Mouse (Mus musculus): Measurements from ENCODE around the gene Pkib. TPM values are rescaled to one million over a fixed set of nuclear protein-coding genes. Genes with fewer than 3 reads are reported as not detected.

Gene Pkib
- 0.48 and 1.2 TPM in 2 replicates for polyA plus RNA-seq (2014; fragmentation: Nextera tagmentation; extraction: Ambion mirVana)

DNA sequence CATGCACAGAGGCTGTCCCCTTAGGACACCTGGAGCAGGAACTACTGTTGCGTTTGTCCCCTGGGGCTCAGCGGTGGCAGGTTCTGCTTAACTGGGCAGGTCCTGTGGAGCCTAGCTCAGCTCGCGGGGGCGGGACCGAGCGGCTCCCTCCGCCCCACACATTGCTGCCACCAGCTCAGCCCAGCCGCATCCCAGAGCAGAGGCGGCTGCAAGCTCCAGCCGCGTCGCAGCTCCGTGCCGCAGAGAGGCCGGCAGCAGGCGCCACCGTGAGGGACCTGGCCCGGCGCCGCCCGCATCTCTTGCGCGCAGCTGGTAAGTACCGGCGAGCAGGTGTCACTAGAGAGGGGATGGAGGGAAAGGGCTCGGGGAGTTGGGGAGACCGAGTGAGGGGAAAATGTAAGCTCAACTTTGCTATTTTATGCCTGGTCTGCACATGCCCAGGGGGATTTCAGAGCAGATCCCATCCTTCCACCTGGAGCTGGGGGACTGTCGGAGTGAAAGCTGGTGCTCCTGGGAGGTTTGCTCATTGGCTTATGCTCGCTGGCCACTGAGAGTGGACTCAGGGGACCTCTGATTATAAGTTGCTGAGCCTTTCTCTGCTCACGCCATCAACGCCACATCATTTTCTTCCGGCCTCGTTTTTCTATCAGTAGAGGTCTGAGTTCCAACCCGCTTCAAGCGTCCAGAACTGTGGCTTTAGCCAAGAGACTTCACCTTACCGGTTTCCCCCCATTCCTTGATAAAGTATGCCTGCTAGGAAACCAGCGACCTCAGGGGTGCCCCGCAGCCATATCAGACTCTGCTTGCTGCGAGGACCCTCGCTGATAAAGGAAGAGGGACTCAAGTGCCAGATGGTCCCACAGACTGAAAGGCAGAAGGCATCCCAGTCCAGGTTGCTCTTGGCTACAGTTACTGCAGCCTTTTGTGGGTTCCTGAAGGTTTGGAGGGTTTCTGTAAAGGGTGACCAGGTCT lies at the start of gene Pkib:
TSS of gene Pkib (plus strand) at position 86 of the 972 bp plus-strand sequence.
- H3K4me1 ChIP-seq (replicated peaks; ENCODE audit: control insufficient read depth, insufficient read depth, low read length), result no peaks in the 10 kb centered on the region; the same call in 1 of the 2 replicates
- no peaks in the 10 kb centered on the region for H3K36me3 ChIP-seq (ENCODE audit: control insufficient read depth, insufficient read depth, low read length)
- H3K27ac ChIP-seq (ENCODE audit: low read depth, low read length), result no peak within 1 kb of the TSS
- peak; percentile 43 for DNase-seq (ENCODE audit: low spot score)
- H3K4me3 ChIP-seq (ENCODE audit: low read depth, low read length), result peak within 1 kb of the TSS; percentile 39
- no peaks in the 10 kb centered on the region; the same call in 1 of the 2 replicates for H3K9me3 ChIP-seq (ENCODE audit: control insufficient read depth, low read length)
- ATAC-seq (replicated peaks; ENCODE audit: low FRiP score), result peak; percentile 68
- H3K27me3 ChIP-seq (replicated peaks; ENCODE audit: control insufficient read depth, insufficient read depth, low read length), result peaks cover 14% of the 10 kb centered on the region
- WGBS, result 3% methylated on average over 41 of the region's 41 CpGs
- no peak within 1 kb of the TSS for H3K9ac ChIP-seq (ENCODE audit: low read depth, low read length)
- peak within 1 kb of the TSS; percentile 72 for H3K4me2 ChIP-seq

DNA sequence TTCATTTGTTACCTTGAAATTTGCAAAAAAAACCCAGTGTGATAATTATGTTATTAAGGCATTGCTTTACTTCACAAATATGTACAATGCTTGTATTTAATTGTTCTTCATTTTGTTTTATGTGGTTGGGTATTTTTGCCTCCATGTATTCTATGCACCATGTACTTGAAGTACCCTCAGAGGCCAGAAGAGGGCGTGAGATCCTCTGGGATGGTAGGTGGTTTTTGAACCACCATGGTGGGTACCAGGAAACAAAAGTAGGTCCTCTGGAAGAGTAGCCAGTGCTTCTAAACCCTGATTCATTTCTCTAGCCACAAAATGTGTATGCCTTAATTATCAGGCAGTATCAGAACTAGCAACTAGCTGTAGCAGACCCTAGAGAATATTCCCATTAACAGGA lies 47.9 kb upstream of the Pkib start:
- no peak overlapping the region for H3K4me3 ChIP-seq (ENCODE audit: low read depth, low read length)
- H3K27me3 ChIP-seq (replicated peaks; ENCODE audit: control insufficient read depth, insufficient read depth, low read length), result no peaks in the 10 kb centered on the region
- no peak for ATAC-seq (replicated peaks; ENCODE audit: low FRiP score)
- no peak overlapping the region for H3K9ac ChIP-seq (ENCODE audit: low read depth, low read length)
- no peaks in the 10 kb centered on the region for H3K36me3 ChIP-seq (ENCODE audit: control insufficient read depth, insufficient read depth, low read length)
- 18% methylated on average over 1 of the region's 1 CpGs for WGBS
- no peaks in the 10 kb centered on the region for H3K9me3 ChIP-seq (ENCODE audit: control insufficient read depth, low read length)
- no peaks in the 10 kb centered on the region for H3K4me1 ChIP-seq (replicated peaks; ENCODE audit: control insufficient read depth, insufficient read depth, low read length)
- no peak overlapping the region for H3K27ac ChIP-seq (ENCODE audit: low read depth, low read length)
- no peak for DNase-seq (ENCODE audit: low spot score)
- H3K4me2 ChIP-seq, result no peak overlapping the region

DNA sequence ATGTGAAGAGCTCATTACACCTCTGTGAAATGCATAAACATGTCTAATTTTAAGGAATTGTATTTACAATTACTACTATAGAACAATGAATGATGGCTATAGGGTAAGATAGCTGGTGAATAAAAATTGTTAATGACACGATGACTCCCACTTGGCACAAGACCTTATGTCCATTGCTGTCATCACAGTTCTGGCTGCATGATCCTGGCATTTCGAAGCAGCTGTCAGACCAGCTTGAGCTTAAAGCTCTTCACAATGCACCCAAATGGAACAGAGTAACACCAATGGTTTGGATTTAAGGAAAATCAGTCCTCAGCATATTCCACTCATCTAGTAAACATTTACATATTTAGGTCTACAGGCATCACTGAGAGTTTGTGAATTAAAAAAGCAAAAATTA lies 37.5 kb upstream of the Pkib start:
- Histone ChIP-seq H3K36me3 (ENCODE audit: control insufficient read depth, insufficient read depth, low read length) (no peaks in the 10 kb centered on the region), H3K4me2 (no peak overlapping the region), H3K9me3 (ENCODE audit: control insufficient read depth, low read length) (no peaks in the 10 kb centered on the region), H3K4me1 (replicated peaks; ENCODE audit: control insufficient read depth, insufficient read depth, low read length) (no peaks in the 10 kb centered on the region), H3K27ac (ENCODE audit: low read depth, low read length) (no peak overlapping the region), H3K4me3 (ENCODE audit: low read depth, low read length) (no peak overlapping the region), H3K9ac (ENCODE audit: low read depth, low read length) (no peak overlapping the region), H3K27me3 (replicated peaks; ENCODE audit: control insufficient read depth, insufficient read depth, low read length) (no peaks in the 10 kb centered on the region)
- ATAC-seq (replicated peaks; ENCODE audit: low FRiP score), result no peak
- 71% methylated on average over 2 of the region's 2 CpGs for WGBS
- DNase-seq (ENCODE audit: low spot score), result no peak

DNA sequence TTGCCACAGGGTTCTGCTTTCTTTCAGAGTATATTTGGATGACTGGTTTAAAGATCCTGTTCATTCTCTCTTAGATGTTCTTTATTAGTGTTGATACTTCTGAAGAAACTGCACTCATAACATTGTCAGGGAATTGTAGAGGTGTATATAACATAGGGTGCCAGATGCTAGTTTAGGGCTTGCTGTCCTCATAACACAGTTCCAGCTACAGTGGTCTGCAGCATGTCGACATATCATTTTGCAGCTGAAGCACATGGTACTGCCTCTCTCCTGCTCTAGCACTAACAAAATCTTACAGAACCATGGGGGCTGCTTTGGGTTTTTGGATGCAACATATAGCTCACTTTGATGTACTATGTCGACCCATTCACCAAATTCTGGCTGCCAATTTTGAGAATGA lies 34.6 kb upstream of the Pkib start:
- no peak for ATAC-seq (replicated peaks; ENCODE audit: low FRiP score)
- Histone ChIP-seq H3K9ac (ENCODE audit: low read depth, low read length) (no peak overlapping the region), H3K4me2 (no peak overlapping the region), H3K27ac (ENCODE audit: low read depth, low read length) (no peak overlapping the region), H3K27me3 (replicated peaks; ENCODE audit: control insufficient read depth, insufficient read depth, low read length) (no peaks in the 10 kb centered on the region), H3K36me3 (ENCODE audit: control insufficient read depth, insufficient read depth, low read length) (no peaks in the 10 kb centered on the region), H3K9me3 (ENCODE audit: control insufficient read depth, low read length) (no peaks in the 10 kb centered on the region), H3K4me3 (ENCODE audit: low read depth, low read length) (no peak overlapping the region), H3K4me1 (replicated peaks; ENCODE audit: control insufficient read depth, insufficient read depth, low read length) (no peaks in the 10 kb centered on the region)
- no peak for DNase-seq (ENCODE audit: low spot score)
- 68% methylated on average over 2 of the region's 2 CpGs for WGBS

DNA sequence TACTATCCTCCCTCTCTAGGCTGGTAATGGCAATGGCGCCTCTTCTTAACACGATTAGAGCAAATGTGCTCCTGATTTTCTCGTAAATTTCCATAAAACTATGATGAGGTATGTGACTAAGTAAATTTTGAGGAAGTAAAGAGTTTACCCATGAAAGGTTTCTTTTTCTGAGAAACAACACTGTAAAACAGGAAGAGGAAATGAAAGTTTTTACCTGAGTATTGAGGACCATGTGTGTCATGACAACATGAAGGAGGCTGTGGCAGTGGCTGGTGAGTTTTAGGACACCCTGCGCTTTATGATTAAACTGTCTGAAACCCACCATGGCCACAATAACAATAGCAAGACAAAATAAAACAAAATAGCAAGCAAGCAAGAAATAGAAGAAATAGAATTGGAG lies 28.8 kb upstream of the Pkib start:
- ATAC-seq (replicated peaks; ENCODE audit: low FRiP score), result no peak
- H3K4me1 ChIP-seq (replicated peaks; ENCODE audit: control insufficient read depth, insufficient read depth, low read length), result no peaks in the 10 kb centered on the region
- 81% methylated on average over 4 of the region's 4 CpGs for WGBS
- H3K36me3 ChIP-seq (ENCODE audit: control insufficient read depth, insufficient read depth, low read length), result no peaks in the 10 kb centered on the region
- H3K27me3 ChIP-seq (replicated peaks; ENCODE audit: control insufficient read depth, insufficient read depth, low read length), result no peaks in the 10 kb centered on the region
- H3K27ac ChIP-seq (ENCODE audit: low read depth, low read length), result no peak overlapping the region
- H3K4me3 ChIP-seq (ENCODE audit: low read depth, low read length), result no peak overlapping the region
- DNase-seq (ENCODE audit: low spot score), result no peak
- no peak overlapping the region for H3K4me2 ChIP-seq
- no peak overlapping the region for H3K9ac ChIP-seq (ENCODE audit: low read depth, low read length)
- H3K9me3 ChIP-seq (ENCODE audit: control insufficient read depth, low read length), result no peaks in the 10 kb centered on the region

DNA sequence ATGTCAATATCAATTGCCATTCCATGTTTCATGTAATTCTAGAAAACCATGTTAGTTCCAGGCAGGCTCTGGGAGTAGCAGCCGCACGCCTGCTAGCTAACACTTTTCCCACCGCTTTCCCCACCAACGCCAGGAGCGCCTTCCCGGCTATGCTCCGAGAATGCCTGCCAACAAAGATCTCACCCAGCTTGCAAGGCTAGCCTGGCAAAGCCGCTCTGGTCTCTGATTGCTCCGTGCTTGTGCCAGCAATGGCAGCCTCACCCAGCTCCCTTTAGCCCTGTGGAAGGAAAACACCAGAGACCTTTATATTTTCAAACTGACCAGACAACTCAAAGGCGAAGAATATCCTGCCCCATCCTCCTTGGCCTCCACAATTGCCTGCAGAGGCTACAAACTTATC lies 8.5 kb upstream of the Pkib start:
- H3K4me2 ChIP-seq, result no peak overlapping the region
- 85% methylated on average over 10 of the region's 10 CpGs for WGBS

DNA sequence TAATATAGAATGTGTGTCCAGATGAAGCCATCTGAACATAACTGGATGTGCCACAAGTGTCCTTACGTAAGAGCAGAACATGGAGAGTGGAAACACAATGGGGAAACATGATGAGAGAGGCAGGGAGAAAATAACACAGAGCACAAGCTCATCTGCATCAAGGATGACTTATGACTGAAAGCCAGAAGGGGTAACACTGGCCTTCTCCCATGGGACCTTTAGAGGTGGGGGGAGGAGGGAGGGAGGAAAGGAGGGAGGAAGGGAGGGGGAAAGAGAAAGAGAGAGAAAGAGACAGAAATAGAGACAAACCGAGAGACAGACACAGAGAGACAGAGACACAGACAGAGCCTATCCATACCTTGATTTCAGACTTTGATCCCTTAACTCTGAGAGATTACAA lies 4.0 kb upstream of the Pkib start:
- ATAC-seq (replicated peaks; ENCODE audit: low FRiP score) (no peak), DNase-seq (ENCODE audit: low spot score) (no peak)
- Histone ChIP-seq H3K9ac (ENCODE audit: low read depth, low read length) (no peak overlapping the region), H3K4me3 (ENCODE audit: low read depth, low read length) (no peak overlapping the region), H3K9me3 (ENCODE audit: control insufficient read depth, low read length) (no peaks in the 10 kb centered on the region; the same call in 1 of the 2 replicates), H3K27ac (ENCODE audit: low read depth, low read length) (no peak overlapping the region), H3K27me3 (replicated peaks; ENCODE audit: control insufficient read depth, insufficient read depth, low read length) (peaks cover 13% of the 10 kb centered on the region), H3K4me1 (replicated peaks; ENCODE audit: control insufficient read depth, insufficient read depth, low read length) (no peaks in the 10 kb centered on the region; the same call in 1 of the 2 replicates), H3K36me3 (ENCODE audit: control insufficient read depth, insufficient read depth, low read length) (no peaks in the 10 kb centered on the region), H3K4me2 (no peak overlapping the region)
- WGBS, result 75% methylated on average over 2 of the region's 2 CpGs

More for the DNA sequence above, 8.5 kb upstream of the Pkib start:
- no peaks in the 10 kb centered on the region for H3K4me1 ChIP-seq (replicated peaks; ENCODE audit: control insufficient read depth, insufficient read depth, low read length)
- H3K27ac ChIP-seq (ENCODE audit: low read depth, low read length), result no peak overlapping the region
- H3K27me3 ChIP-seq (replicated peaks; ENCODE audit: control insufficient read depth, insufficient read depth, low read length), result no peaks in the 10 kb centered on the region
- ATAC-seq (replicated peaks; ENCODE audit: low FRiP score) (no peak), DNase-seq (ENCODE audit: low spot score) (no peak)
- H3K36me3 ChIP-seq (ENCODE audit: control insufficient read depth, insufficient read depth, low read length), result no peaks in the 10 kb centered on the region
- no peak overlapping the region for H3K9ac ChIP-seq (ENCODE audit: low read depth, low read length)
- no peak overlapping the region for H3K4me3 ChIP-seq (ENCODE audit: low read depth, low read length)
- no peaks in the 10 kb centered on the region for H3K9me3 ChIP-seq (ENCODE audit: control insufficient read depth, low read length)

DNA sequence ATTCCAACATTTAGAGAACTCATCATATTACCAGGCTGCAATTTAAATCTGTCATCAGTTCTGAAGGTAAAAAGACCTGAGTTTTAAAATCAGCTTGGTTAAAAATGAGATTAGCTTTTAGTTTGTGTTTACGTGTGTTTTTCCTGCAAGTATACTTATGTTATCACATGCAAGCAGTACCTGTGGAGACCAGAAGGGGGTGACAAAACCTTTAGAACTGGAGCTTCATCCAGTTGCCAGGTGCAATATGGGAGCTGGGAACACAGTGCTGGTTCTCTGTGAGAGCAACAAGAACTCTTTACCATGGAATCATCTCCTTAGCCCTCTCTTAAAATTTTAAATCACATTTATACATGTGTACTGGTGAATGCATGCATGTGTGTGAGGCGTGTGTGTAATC lies 1.2 kb upstream of the Pkib start:
- no peak overlapping the region for H3K9ac ChIP-seq (ENCODE audit: low read depth, low read length)
- no peak overlapping the region for H3K27ac ChIP-seq (ENCODE audit: low read depth, low read length)
- 87% methylated on average over 2 of the region's 2 CpGs for WGBS
- H3K27me3 ChIP-seq (replicated peaks; ENCODE audit: control insufficient read depth, insufficient read depth, low read length), result peaks cover 14% of the 10 kb centered on the region
- H3K4me3 ChIP-seq (ENCODE audit: low read depth, low read length), result no peak overlapping the region
- H3K4me1 ChIP-seq (replicated peaks; ENCODE audit: control insufficient read depth, insufficient read depth, low read length), result no peaks in the 10 kb centered on the region; the same call in 1 of the 2 replicates
- no peak overlapping the region for H3K4me2 ChIP-seq
- ATAC-seq (replicated peaks; ENCODE audit: low FRiP score) (no peak), DNase-seq (ENCODE audit: low spot score) (no peak)
- H3K9me3 ChIP-seq (ENCODE audit: control insufficient read depth, low read length), result no peaks in the 10 kb centered on the region; the same call in 1 of the 2 replicates
- H3K36me3 ChIP-seq (ENCODE audit: control insufficient read depth, insufficient read depth, low read length), result no peaks in the 10 kb centered on the region

DNA sequence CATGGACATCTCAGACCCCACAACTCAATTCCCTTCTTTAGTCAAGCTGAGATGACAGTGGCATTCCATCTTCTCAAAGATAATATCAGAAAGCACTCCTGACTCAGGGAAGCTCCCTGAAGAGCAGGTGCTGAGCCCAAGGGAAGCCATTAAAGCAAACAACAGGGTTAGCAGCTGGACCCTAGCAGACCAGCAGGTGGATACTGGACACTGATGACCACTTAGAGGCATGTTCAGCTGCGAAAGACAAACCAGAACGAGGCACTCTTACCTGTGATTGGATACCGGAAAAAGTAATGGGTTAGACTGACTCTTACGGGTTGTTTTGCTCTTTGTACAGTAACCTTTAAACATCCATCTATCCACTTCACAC lies 1.1 kb downstream of the Pkib start:
- Histone ChIP-seq H3K4me2 (no peak overlapping the region; the same call in 1 of the 2 replicates), H3K9ac (ENCODE audit: low read depth, low read length) (no peak overlapping the region), H3K4me3 (ENCODE audit: low read depth, low read length) (no peak overlapping the region), H3K27me3 (replicated peaks; ENCODE audit: control insufficient read depth, insufficient read depth, low read length) (peaks cover 14% of the 10 kb centered on the region), H3K4me1 (replicated peaks; ENCODE audit: control insufficient read depth, insufficient read depth, low read length) (no peaks in the 10 kb centered on the region; the same call in 1 of the 2 replicates), H3K9me3 (ENCODE audit: control insufficient read depth, low read length) (no peaks in the 10 kb centered on the region; the same call in 1 of the 2 replicates), H3K36me3 (ENCODE audit: control insufficient read depth, insufficient read depth, low read length) (no peaks in the 10 kb centered on the region), H3K27ac (ENCODE audit: low read depth, low read length) (no peak overlapping the region)
- DNase-seq (ENCODE audit: low spot score) (no peak), ATAC-seq (replicated peaks; ENCODE audit: low FRiP score) (no peak)
- WGBS, result 63% methylated on average over 4 of the region's 4 CpGs
